Mouse (Mus musculus) adrenal gland, adult 18-20 months (tissue): ENCODE measurements around the gene Mospd3. TPM values are rescaled to one million over a fixed set of nuclear protein-coding genes. Genes with fewer than 3 reads are reported as not detected.
"Not testable (repeated sequence)": the region's sequence is repeated elsewhere in the genome, so short reads cannot be mapped to it uniquely, and the experiment has no call there.

Experiments
- DNase-seq, 2 experiments: peaks; one replicate each; pipeline ENCODE4 v3.0.0; 2021 to 2022; ENCODE audit warnings: low spot score in 2 of 2
- total RNA-seq, 2 experiments: library from RNA; stranded (reverse); gene quantifications; 1 replicate in 1 of 2; 2 replicates in 1 of 2; pipeline ENCODE4 v1.2.3; 2021

Mospd3 gene
- total RNA-seq, 2 experiments from 2014 or later = 41.3 to 43.6 TPM

- no peak for DNase-seq
Observed at GRCm38 (mm10) chr5:137623937-137624530, 23.2 kb upstream of the Mospd3 start.

- no peak for DNase-seq
Observed at GRCm38 (mm10) chr5:137615347-137615746, 14.5 kb upstream of the Mospd3 start.

GRCm38 (mm10) chr5:137614921-137615320, 14.1 kb upstream of the Mospd3 start:
- not testable (repeated sequence) for DNase-seq

- peak in 1 of 2 experiments; percentile 58 for DNase-seq
Observed at GRCm38 (mm10) chr5:137613550-137613949, 12.7 kb upstream of the Mospd3 start, which contains the start of gene Pcolce. TSS of gene Pcolce (minus strand) at chr5:137613784.

GRCm38 (mm10) chr5:137613076-137613475, 12.2 kb upstream of the Mospd3 start:
- no peak for DNase-seq

GRCm38 (mm10) chr5:137611245-137611602, 10.4 kb upstream of the Mospd3 start:
- peak; percentile 56 to 59 for DNase-seq

GRCm38 (mm10) chr5:137610548-137611244, 9.8 kb upstream of the Mospd3 start:
- DNase-seq = peak; percentile 58 to 71

- no peak for DNase-seq
Observed at GRCm38 (mm10) chr5:137610056-137610455, 9.2 kb upstream of the Mospd3 start.

- DNase-seq = no peak
Observed at GRCm38 (mm10) chr5:137609292-137609691, 8.4 kb upstream of the Mospd3 start.

GRCm38 (mm10) chr5:137608654-137609190, 7.9 kb upstream of the Mospd3 start:
- DNase-seq = no peak

GRCm38 (mm10) chr5:137607860-137608653, 7.2 kb upstream of the Mospd3 start:
- no peak for DNase-seq

- no peak for DNase-seq
Observed at GRCm38 (mm10) chr5:137601365-137601729, 489 bp upstream of the Mospd3 start.

- no peak for DNase-seq
Observed at GRCm38 (mm10) chr5:137600281-137600618, 608 bp downstream of the Mospd3 start.

- DNase-seq = no peak
Observed at GRCm38 (mm10) chr5:137599600-137599999, 1.3 kb downstream of the Mospd3 start.

- DNase-seq = no peak
Observed at GRCm38 (mm10) chr5:137598100-137598826, 2.6 kb downstream of the Mospd3 start.

GRCm38 (mm10) chr5:137597625-137598024, 3.2 kb downstream of the Mospd3 start:
- DNase-seq = no peak

GRCm38 (mm10) chr5:137596601-137597261, 4.1 kb downstream of the Mospd3 start:
- no peak for DNase-seq

GRCm38 (mm10) chr5:137595921-137596320, 4.9 kb downstream of the Mospd3 start:
- no peak for DNase-seq

GRCm38 (mm10) chr5:137590507-137590906, 10.4 kb downstream of the Mospd3 start:
- no peak for DNase-seq

GRCm38 (mm10) chr5:137584976-137585375, 15.9 kb downstream of the Mospd3 start:
- peak; percentile 66 to 70 for DNase-seq
